Mouse (Mus musculus) CH12.LX (cell line): ENCODE data around the gene Gm20458. TPM values are rescaled to one million over a fixed set of nuclear protein-coding genes. Genes with fewer than 3 reads are reported as not detected.
A peak's percentile ranks its signal among the peaks of the same experiment; 100 is the strongest.

Source experiments
- DNase-seq: peaks from one replicate; pipeline ENCODE4 v3.0.0-alpha.2; 2013; ENCODE audit errors: extremely low read depth
- H3K27ac ChIP-seq: 2 replicates; pipeline ENCODE4 v1.5.1; 2012; ENCODE audit warnings: low read depth, mild to moderate bottlenecking, control low read depth, moderate library complexity; ENCODE audit not compliant: insufficient read depth
- H3K27me3 ChIP-seq: replicated peaks from 2 replicates; pipeline ENCODE3; 2012; ENCODE audit warnings: inconsistent platforms
- H3K36me3 ChIP-seq, 2 experiments: replicated peaks in 1 of 2; 2 replicates each; pipeline versions ENCODE3 to v1.6.1; 2012; ENCODE audit warnings: inconsistent platforms in 1 of 2, low read length in 1 of 2, mild to moderate bottlenecking in 1 of 2, mixed read lengths in 1 of 2, moderate library complexity in 1 of 2; ENCODE audit not compliant: control insufficient read depth in 1 of 2, insufficient read depth in 1 of 2
- H3K4me1 ChIP-seq, 2 experiments: 2 replicates each; pipeline ENCODE4 v1.6.1; 2012; ENCODE audit warnings: inconsistent platforms in 1 of 2, moderate library complexity in 1 of 2; ENCODE audit not compliant: insufficient read depth in 2 of 2, control insufficient read depth in 1 of 2
- H3K4me2 ChIP-seq: 2 replicates; pipeline ENCODE4 v1.6.1; 2012; ENCODE audit warnings: low read depth, mild to moderate bottlenecking, control low read depth; ENCODE audit not compliant: poor library complexity, insufficient read depth, severe bottlenecking
- H3K4me3 ChIP-seq, 3 experiments: fragments of 150-350 bp in 1 of 3; sonication (generic) in 1 of 3; replicated peaks in 1 of 3; 2 replicates each; pipeline versions ENCODE3 to v1.5.1; 2011 to 2012; ENCODE audit warnings: low read depth in 2 of 3, low read length in 2 of 3, mild to moderate bottlenecking in 2 of 3, moderate library complexity in 2 of 3, control low read depth in 1 of 3, improper control_type of control experiment in 1 of 3, inconsistent platforms in 1 of 3, mixed read lengths in 1 of 3; ENCODE audit not compliant: poor library complexity in 1 of 3
- H3K79me2 ChIP-seq: replicated peaks from 2 replicates; pipeline ENCODE4 v1.6.1; 2012; ENCODE audit warnings: mild to moderate bottlenecking, moderate library complexity; ENCODE audit not compliant: control insufficient read depth, poor library complexity, insufficient read depth, severe bottlenecking; ENCODE audit errors: extremely low read depth
- H3K9ac ChIP-seq: 2 replicates; pipeline ENCODE4 v1.6.1; 2012; ENCODE audit warnings: low read depth, mild to moderate bottlenecking, control low read depth, moderate library complexity; ENCODE audit not compliant: insufficient read depth
- H3K9me3 ChIP-seq: replicated peaks from 2 replicates; pipeline ENCODE3; 2012; ENCODE audit warnings: low read length, inconsistent platforms, mixed read lengths
- CHD1 ChIP-seq: IDR thresholded peaks from 2 replicates; pipeline ENCODE4 v1.6.1; 2012; ENCODE audit warnings: low read depth, low read length, improper control_type of control experiment, inconsistent platforms
- CTCF ChIP-seq, 2 experiments: IDR thresholded peaks in 1 of 2; conservative IDR thresholded peaks in 1 of 2; 2 replicates each; pipeline ENCODE4 v1.5.1; 2011 to 2012; ENCODE audit warnings: low read depth in 2 of 2, low read length in 2 of 2, improper control_type of control experiment in 1 of 2, inconsistent platforms in 1 of 2, mild to moderate bottlenecking in 1 of 2, moderate library complexity in 1 of 2
- E2F4 ChIP-seq: IDR thresholded peaks from 2 replicates; pipeline ENCODE4 v1.6.1; 2011; ENCODE audit warnings: low read depth, low read length, improper control_type of control experiment; ENCODE audit not compliant: insufficient replicate concordance
- ELF1 ChIP-seq: IDR thresholded peaks from 2 replicates; pipeline ENCODE4 v1.6.1; 2014; ENCODE audit warnings: low read depth, mild to moderate bottlenecking, inconsistent platforms, low read length, improper control_type of control experiment
- GABPA ChIP-seq: IDR thresholded peaks from 2 replicates; pipeline ENCODE4 v1.6.1; 2012; ENCODE audit warnings: low read depth, low read length, improper control_type of control experiment, inconsistent platforms; ENCODE audit not compliant: insufficient replicate concordance
- IRF4 ChIP-seq: IDR thresholded peaks from 2 replicates; pipeline ENCODE4 v1.6.1; 2014; ENCODE audit warnings: low read depth, mild to moderate bottlenecking, inconsistent platforms, low read length, improper control_type of control experiment
- JUN ChIP-seq: IDR thresholded peaks from 2 replicates; pipeline ENCODE4 v1.6.1; 2011; ENCODE audit warnings: low read depth, mild to moderate bottlenecking, low read length, improper control_type of control experiment, moderate library complexity; ENCODE audit not compliant: insufficient read depth
- JUND ChIP-seq: conservative IDR thresholded peaks from 2 replicates; pipeline ENCODE4 v1.6.1; 2011; ENCODE audit warnings: low read depth, low read length, improper control_type of control experiment
- KAT2A ChIP-seq: IDR thresholded peaks from 2 replicates; pipeline ENCODE4 v1.6.1; 2012; ENCODE audit warnings: low read length, improper control_type of control experiment, inconsistent platforms; ENCODE audit not compliant: insufficient replicate concordance
- MXI1 ChIP-seq: IDR thresholded peaks from 2 replicates; pipeline ENCODE4 v1.6.1; 2011; ENCODE audit warnings: mild to moderate bottlenecking, low read depth, low read length, improper control_type of control experiment
- MYC ChIP-seq: IDR thresholded peaks from 2 replicates; pipeline ENCODE4 v1.6.1; 2011; ENCODE audit warnings: low read depth, mild to moderate bottlenecking, improper control_type of control experiment, low read length
- PAX5 ChIP-seq: IDR thresholded peaks from 2 replicates; pipeline ENCODE4 v1.6.1; 2012; ENCODE audit warnings: low read length, inconsistent platforms, mixed read lengths
- RAD21 ChIP-seq: IDR thresholded peaks from 2 replicates; pipeline ENCODE4 v1.6.1; 2011; ENCODE audit warnings: low read depth, mild to moderate bottlenecking, low read length, improper control_type of control experiment, moderate library complexity
- SMC3 ChIP-seq: IDR thresholded peaks from 2 replicates; pipeline ENCODE4 v1.6.1; 2011; ENCODE audit warnings: low read depth, low read length, improper control_type of control experiment
- TBP ChIP-seq: conservative IDR thresholded peaks from 2 replicates; pipeline ENCODE4 v1.6.1; 2011; ENCODE audit warnings: low read depth, low read length, improper control_type of control experiment
- TCF12 ChIP-seq: IDR thresholded peaks from 2 replicates; pipeline ENCODE4 v1.6.1; 2014; ENCODE audit warnings: low read depth, mild to moderate bottlenecking, inconsistent platforms, low read length, improper control_type of control experiment
- USF1 ChIP-seq: IDR thresholded peaks from 2 replicates; pipeline ENCODE4 v1.6.1; 2014; ENCODE audit warnings: low read depth, mild to moderate bottlenecking, inconsistent platforms, low read length, improper control_type of control experiment
- ZC3H11A ChIP-seq: IDR thresholded peaks from 2 replicates; pipeline ENCODE4 v1.6.1; 2012; ENCODE audit warnings: low read depth, mild to moderate bottlenecking, inconsistent platforms, low read length, improper control_type of control experiment
- ZNF384 ChIP-seq: IDR thresholded peaks from 2 replicates; pipeline ENCODE4 v1.6.1; 2012; ENCODE audit warnings: low read depth, low read length, improper control_type of control experiment, inconsistent platforms
- dilution Hi-C: fragments of 300-500 bp; cut with MboI; formaldehyde crosslinking; loops from 2 replicates; pipeline ENCODE4 v1.14.3; 2020; ENCODE audit warnings: low sequenced_read_pairs; ENCODE audit not compliant: extremely low pct_unique_long_range_greater_than_20kb, extremely low pct_ligation_motif_present
- in situ Hi-C: fragments of 300-500 bp; cut with MboI; formaldehyde crosslinking; loops from 3 replicates; pipeline ENCODE4 v1.14.3; 2019; ENCODE audit warnings: low sequenced_read_pairs, low pct_ligation_motif_present, low pct_unique_long_range_greater_than_20kb, mixed read lengths
- polyA plus RNA-seq: library from polyadenylated mRNA; unstranded; fragments of >175 nt; gene quantifications from 2 replicates; pipeline ENCODE4 v1.2.1, GENCODE M21; 2012; ENCODE audit warnings: low read depth; ENCODE audit not compliant: insufficient read length
- total RNA-seq, 2 experiments: library from RNA; depleted of rRNA; stranded (reverse); fragments of 300-350 nt in 1 of 2; fragments of >200 nt in 1 of 2; gene quantifications; 2 replicates each; pipeline ENCODE4 v1.2.3; 2012 to 2014

Gene Gm20458
- total and polyA plus RNA-seq, 3 experiments, result 0.31 to 1.1 (median 0.74) TPM

DNA sequence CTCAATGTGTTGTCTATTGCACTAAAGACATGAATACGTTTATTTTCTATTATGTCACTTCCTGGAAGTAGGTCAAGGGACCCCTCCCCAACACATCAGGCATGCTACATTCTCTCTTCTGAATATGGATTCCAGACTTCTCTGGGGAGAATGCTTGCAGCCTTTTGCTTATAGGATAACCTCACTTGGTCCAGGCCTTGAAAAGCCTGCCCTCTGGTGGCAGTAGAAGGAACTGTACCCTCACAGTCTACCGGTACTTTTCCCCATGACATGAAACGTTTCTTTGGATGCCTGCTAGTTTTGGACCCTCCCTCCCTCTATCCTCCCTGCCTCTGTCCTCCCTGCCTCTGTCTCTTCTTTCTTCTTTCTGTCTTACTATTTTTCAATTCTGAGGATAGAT is 70.4 kb downstream of the Gm20458 start:
- Histone ChIP-seq H3K9me3 (peaks cover 19% of the 10 kb centered on the region), H3K4me3 (no peak overlapping the region)
- peak; percentile 38; the same call in 1 of the 2 replicates for TF ChIP-seq ZC3H11A
- 0 out of 2 replicates have a peak, but pooled peaks have one; percentile 12 for TF ChIP-seq ELF1
- no peak for TF ChIP-seq JUN
- TF ChIP-seq IRF4, result peak; percentile 27; the same call in 1 of the 2 replicates
- TF ChIP-seq RAD21, result peak; percentile 86
- TF ChIP-seq MXI1, result no peak
- peak; percentile 39; the same call in 1 of the 2 replicates for TF ChIP-seq ZNF384
- TF ChIP-seq SMC3, result peak; percentile 93
- peak; percentile 93 to 97 for TF ChIP-seq CTCF (conservative IDR thresholded peaks at IDR 0.05 in 1 of 2, IDR thresholded peaks at IDR 0.05 in 1 of 2; ENCODE audit: low read depth in 2 of 2, low read length in 2 of 2)
- no peak for TF ChIP-seq GABPA
- TF ChIP-seq, all 38 proteins: peak for 7
- no peak overlapping the region for H3K27ac ChIP-seq
- DNase-seq, result peak; percentile 74
- peaks cover 4 to 18% of the 10 kb centered on the region in 2 experiments for H3K4me1 ChIP-seq
- no peak overlapping the region for H3K9ac ChIP-seq
- no peak overlapping the region for H3K4me2 ChIP-seq
- peaks cover 65% of the 10 kb centered on the region for H3K27me3 ChIP-seq
- dilution Hi-C loops, result no loop called here
- H3K79me2 ChIP-seq, result no peaks in the 10 kb centered on the region
- in situ Hi-C loops, result no loop called here
- no peaks in the 10 kb centered on the region for H3K36me3 ChIP-seq

DNA sequence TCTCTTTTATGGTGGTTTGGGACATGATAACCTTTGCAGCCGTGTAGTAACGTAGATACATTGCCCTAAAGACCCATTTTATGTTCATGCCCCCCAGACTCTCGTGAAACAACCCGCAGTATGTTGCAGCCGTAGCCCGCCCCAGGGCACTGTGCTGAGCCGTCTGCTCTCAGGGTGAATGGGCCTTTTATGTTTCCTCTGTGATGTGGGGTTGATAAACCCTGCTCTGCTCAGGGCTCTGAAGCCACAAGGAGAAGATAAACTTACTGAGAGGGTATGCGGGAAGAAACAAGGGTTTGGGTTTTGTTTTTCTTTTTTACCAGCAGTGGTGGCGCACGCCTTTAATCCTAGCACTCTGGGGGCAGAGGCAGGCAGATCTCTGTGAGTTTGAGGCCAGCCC is 73.5 kb downstream of the Gm20458 start:
- DNase-seq, result no peak
- peaks cover 3% of the 10 kb centered on the region for H3K9me3 ChIP-seq
- in situ Hi-C loops (no loop called here), dilution Hi-C loops (no loop called here)
- TF ChIP-seq GABPA, result no peak
- TF ChIP-seq USF1, result no peak
- no peak for TF ChIP-seq TBP
- no peak for TF ChIP-seq CHD1
- no peak for TF ChIP-seq JUND
- no peak for TF ChIP-seq KAT2A
- no peak for TF ChIP-seq RAD21
- TF ChIP-seq PAX5, result no peak
- TF ChIP-seq TCF12, result no peak
- no peak for TF ChIP-seq MYC
- no peak for TF ChIP-seq E2F4
- H3K4me3 ChIP-seq, result no peak overlapping the region
- no peaks in the 10 kb centered on the region for H3K36me3 ChIP-seq
- H3K4me1 ChIP-seq, result peaks cover 4 to 18% of the 10 kb centered on the region in 2 experiments
- H3K27me3 ChIP-seq, result peaks cover 71% of the 10 kb centered on the region
- no peaks in the 10 kb centered on the region for H3K79me2 ChIP-seq
- H3K9ac ChIP-seq, result no peak overlapping the region
- no peak overlapping the region for H3K27ac ChIP-seq
- no peak overlapping the region for H3K4me2 ChIP-seq
